Mouse (Mus musculus): ENCODE results near the gene Eif4g1. TPM values are rescaled to one million over a fixed set of nuclear protein-coding genes. Genes with fewer than 3 reads are reported as not detected.

The Eif4g1 gene
- total and polyA plus RNA-seq, 3 experiments, result 257 to 957 (median 325) TPM

GRCm38 (mm10) chr16:20623211-20623610 lies 44.9 kb upstream of the Eif4g1 start:
- Histone ChIP-seq H3K4me3 (ENCODE audit: low read depth, low read length) (no peak overlapping the region), H3K4me1 (ENCODE audit: insufficient read depth, low read depth, low read length) (peaks cover 32% of the 10 kb centered on the region), H3K9me3 (replicated peaks) (no peaks in the 10 kb centered on the region), H3K36me3 (replicated peaks) (peaks cover 14% of the 10 kb centered on the region), H3K27me3 (ENCODE audit: insufficient read depth, low read length) (peaks cover 57% of the 10 kb centered on the region)
- DNase-seq (ENCODE audit: low spot score), result no peak
- no peak for TF ChIP-seq GATA2 (IDR thresholded peaks at IDR 0.05; ENCODE audit: borderline replicate concordance, low read depth, low read length)
- TF ChIP-seq POLR2AphosphoS5 (IDR thresholded peaks at IDR 0.05; ENCODE audit: insufficient replicate concordance, low read depth, low read length), result no peak
- TF ChIP-seq GATA1 (IDR thresholded peaks at IDR 0.05; ENCODE audit: borderline replicate concordance, low read length), result no peak
- TF ChIP-seq CTCF (IDR thresholded peaks at IDR 0.05; ENCODE audit: low read depth, low read length), result no peak
- TF ChIP-seq TAL1 (conservative IDR thresholded peaks at IDR 0.05; ENCODE audit: low read depth, low read length), result no peak
- ATAC-seq (ENCODE audit: extremely low read depth, insufficient number of reproducible peaks, low FRiP score, poor library complexity, severe bottlenecking), result no peak

- DNase-seq (ENCODE audit: low spot score) (no peak), ATAC-seq (ENCODE audit: extremely low read depth, insufficient number of reproducible peaks, low FRiP score, poor library complexity, severe bottlenecking) (no peak)
- Histone ChIP-seq H3K4me1 (ENCODE audit: insufficient read depth, low read depth, low read length) (peaks cover 3% of the 10 kb centered on the region; the same call in 1 of the 2 replicates), H3K36me3 (replicated peaks) (no peaks in the 10 kb centered on the region), H3K9me3 (replicated peaks) (peaks cover 4% of the 10 kb centered on the region; the same call in 1 of the 2 replicates), H3K4me3 (ENCODE audit: low read depth, low read length) (no peak overlapping the region), H3K27me3 (ENCODE audit: insufficient read depth, low read length) (peaks cover 57% of the 10 kb centered on the region)
- TF ChIP-seq GATA2 (IDR thresholded peaks at IDR 0.05; ENCODE audit: borderline replicate concordance, low read depth, low read length) (no peak), POLR2AphosphoS5 (IDR thresholded peaks at IDR 0.05; ENCODE audit: insufficient replicate concordance, low read depth, low read length) (no peak)
These were observed 39.2 kb upstream of the Eif4g1 start for GRCm38 (mm10) chr16:20628871-20629391.

GRCm38 (mm10) chr16:20629731-20630634 lies 38.1 kb upstream of the Eif4g1 start, which contains the start of gene Ece2:
TSS of gene Ece2 (plus strand) at chr16:20629828.
- Histone ChIP-seq H3K4me3 (ENCODE audit: low read depth, low read length) (no peak within 1 kb of the TSS; the same call in 1 of the 2 replicates), H3K27me3 (ENCODE audit: insufficient read depth, low read length) (peaks cover 60% of the 10 kb centered on the region), H3K9me3 (replicated peaks) (peaks cover 4% of the 10 kb centered on the region; the same call in 1 of the 2 replicates), H3K36me3 (replicated peaks) (no peaks in the 10 kb centered on the region), H3K4me1 (ENCODE audit: insufficient read depth, low read depth, low read length) (peaks cover 3% of the 10 kb centered on the region)
- DNase-seq (ENCODE audit: low spot score) (no peak), ATAC-seq (ENCODE audit: extremely low read depth, insufficient number of reproducible peaks, low FRiP score, poor library complexity, severe bottlenecking) (no peak)
- TF ChIP-seq TAL1 (conservative IDR thresholded peaks at IDR 0.05; ENCODE audit: low read depth, low read length) (no peak), CTCF (IDR thresholded peaks at IDR 0.05; ENCODE audit: low read depth, low read length) (no peak), GATA1 (IDR thresholded peaks at IDR 0.05; ENCODE audit: borderline replicate concordance, low read length) (no peak), GATA2 (IDR thresholded peaks at IDR 0.05; ENCODE audit: borderline replicate concordance, low read depth, low read length) (no peak), POLR2AphosphoS5 (IDR thresholded peaks at IDR 0.05; ENCODE audit: insufficient replicate concordance, low read depth, low read length) (no peak)

GRCm38 (mm10) chr16:20637410-20637809 lies 30.7 kb upstream of the Eif4g1 start:
- no peak overlapping the region for H3K4me3 ChIP-seq (ENCODE audit: low read depth, low read length)
- ATAC-seq (ENCODE audit: extremely low read depth, insufficient number of reproducible peaks, low FRiP score, poor library complexity, severe bottlenecking) (no peak), DNase-seq (ENCODE audit: low spot score) (no peak)
- H3K9me3 ChIP-seq (replicated peaks), result no peaks in the 10 kb centered on the region
- no peaks in the 10 kb centered on the region for H3K36me3 ChIP-seq (replicated peaks)
- peaks cover 53% of the 10 kb centered on the region for H3K27me3 ChIP-seq (ENCODE audit: insufficient read depth, low read length)
- peaks cover 5% of the 10 kb centered on the region for H3K4me1 ChIP-seq (ENCODE audit: insufficient read depth, low read depth, low read length)
- TF ChIP-seq GATA2 (IDR thresholded peaks at IDR 0.05; ENCODE audit: borderline replicate concordance, low read depth, low read length) (no peak), CTCF (IDR thresholded peaks at IDR 0.05; ENCODE audit: low read depth, low read length) (no peak), GATA1 (IDR thresholded peaks at IDR 0.05; ENCODE audit: borderline replicate concordance, low read length) (no peak), TAL1 (conservative IDR thresholded peaks at IDR 0.05; ENCODE audit: low read depth, low read length) (no peak), POLR2AphosphoS5 (IDR thresholded peaks at IDR 0.05; ENCODE audit: insufficient replicate concordance, low read depth, low read length) (no peak)

- TF ChIP-seq GATA2 (IDR thresholded peaks at IDR 0.05; ENCODE audit: borderline replicate concordance, low read depth, low read length) (no peak), POLR2AphosphoS5 (IDR thresholded peaks at IDR 0.05; ENCODE audit: insufficient replicate concordance, low read depth, low read length) (no peak), TAL1 (conservative IDR thresholded peaks at IDR 0.05; ENCODE audit: low read depth, low read length) (no peak), CTCF (IDR thresholded peaks at IDR 0.05; ENCODE audit: low read depth, low read length) (no peak), GATA1 (IDR thresholded peaks at IDR 0.05; ENCODE audit: borderline replicate concordance, low read length) (no peak)
- Histone ChIP-seq H3K27me3 (ENCODE audit: insufficient read depth, low read length) (peaks cover 50% of the 10 kb centered on the region), H3K9me3 (replicated peaks) (no peaks in the 10 kb centered on the region), H3K36me3 (replicated peaks) (no peaks in the 10 kb centered on the region), H3K4me1 (ENCODE audit: insufficient read depth, low read depth, low read length) (peaks cover 7% of the 10 kb centered on the region), H3K4me3 (ENCODE audit: low read depth, low read length) (no peak overlapping the region)
- no peak for ATAC-seq (ENCODE audit: extremely low read depth, insufficient number of reproducible peaks, low FRiP score, poor library complexity, severe bottlenecking)
- DNase-seq (ENCODE audit: low spot score), result no peak
These were observed 29.7 kb upstream of the Eif4g1 start for GRCm38 (mm10) chr16:20638367-20638766.

- no peak overlapping the region for H3K4me3 ChIP-seq (ENCODE audit: low read depth, low read length)
- H3K27me3 ChIP-seq (ENCODE audit: insufficient read depth, low read length), result peaks cover 32% of the 10 kb centered on the region
- no peaks in the 10 kb centered on the region for H3K36me3 ChIP-seq (replicated peaks)
- no peak; the same call in 1 of the 2 replicates for ATAC-seq (ENCODE audit: extremely low read depth, insufficient number of reproducible peaks, low FRiP score, poor library complexity, severe bottlenecking)
- TF ChIP-seq POLR2AphosphoS5 (IDR thresholded peaks at IDR 0.05; ENCODE audit: insufficient replicate concordance, low read depth, low read length), result no peak
- no peak for TF ChIP-seq TAL1 (conservative IDR thresholded peaks at IDR 0.05; ENCODE audit: low read depth, low read length)
- no peak for TF ChIP-seq GATA1 (IDR thresholded peaks at IDR 0.05; ENCODE audit: borderline replicate concordance, low read length)
- TF ChIP-seq CTCF (IDR thresholded peaks at IDR 0.05; ENCODE audit: low read depth, low read length), result no peak
- TF ChIP-seq GATA2 (IDR thresholded peaks at IDR 0.05; ENCODE audit: borderline replicate concordance, low read depth, low read length), result no peak
- DNase-seq (ENCODE audit: low spot score), result peak; percentile 51
- no peaks in the 10 kb centered on the region for H3K9me3 ChIP-seq (replicated peaks)
- peaks cover 35% of the 10 kb centered on the region for H3K4me1 ChIP-seq (ENCODE audit: insufficient read depth, low read depth, low read length)
These were observed 26.0 kb upstream of the Eif4g1 start for GRCm38 (mm10) chr16:20642161-20642560.
